37 mouse cellular contexts compared by ENCODE assay signal in the genomic region with DNA sequence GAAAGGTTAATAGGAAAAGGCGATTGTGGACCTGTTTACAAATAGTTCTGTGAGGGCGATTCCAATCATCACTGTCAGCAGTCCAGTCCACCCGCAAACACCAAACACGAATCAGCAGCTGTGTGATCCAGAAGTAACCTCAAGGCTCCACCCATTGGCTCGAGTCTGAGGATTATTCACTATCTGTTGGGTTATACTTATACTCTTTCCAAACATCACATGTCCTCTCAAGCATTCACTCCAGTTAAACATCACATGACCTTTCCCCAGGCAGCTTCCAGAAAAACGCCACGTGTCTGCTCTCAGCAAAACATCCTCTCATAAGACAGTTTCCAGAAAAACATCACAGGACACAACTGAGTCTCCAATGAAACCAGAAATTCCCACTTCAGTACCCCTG. TPM values are rescaled to one million over a fixed set of nuclear protein-coding genes. Genes with fewer than 3 reads are reported as not detected.
DNase-seq lines count a peak whose midpoint lies in the region; ATAC-seq lines count a peak whose summit lies in the region.
"Had no signal": no experiment of that assay in that cellular context is flagged by ENCODE, and none has a peak within 500 bp of the region (broad histone marks: within the 10 kb centered on the region; RNA-seq: fewer than 3 reads in every experiment).

No protein-coding gene starts in this region.

- H3K9ac ChIP-seq in kidney, embryonic 16.5 days (replicated peaks; ENCODE audit: low read length): no peak overlapping the region
- no peak overlapping the region for H3K9ac ChIP-seq in liver, embryonic 15.5 days
- H3K9ac ChIP-seq in liver, embryonic 11.5 days (ENCODE audit: low read depth, low read length): no peak overlapping the region
- H3K9ac ChIP-seq: embryonic facial prominence, embryonic 15.5 days; forebrain, embryonic 12.5 days; forebrain, postnatal 0 days; intestine, embryonic 15.5 days; limb, embryonic 13.5 days; midbrain, embryonic 12.5 days; neural tube, embryonic 12.5 days had no signal

- H3K27ac ChIP-seq in kidney, embryonic 16.5 days (ENCODE audit: low read length): no peak overlapping the region
- 0 out of 2 replicates have a peak overlapping the region, but pooled peaks have one; percentile 43 for H3K27ac ChIP-seq in liver, embryonic 15.5 days (replicated peaks)
- no peak overlapping the region for H3K27ac ChIP-seq in liver, embryonic 11.5 days (ENCODE audit: low read depth, low read length)
- H3K27ac ChIP-seq: embryonic facial prominence, embryonic 10.5 days; embryonic facial prominence, embryonic 15.5 days; forebrain, embryonic 12.5 days; hindbrain, embryonic 10.5 days; intestine, embryonic 15.5 days; layer of hippocampus, adult 2 months; limb, embryonic 13.5 days; midbrain, embryonic 12.5 days; neural tube, embryonic 12.5 days; stomach, postnatal 0 days had no signal

- H3K9me3 ChIP-seq in kidney, embryonic 16.5 days (ENCODE audit: low read length): no peaks in the 10 kb centered on the region
- no peaks in the 10 kb centered on the region for H3K9me3 ChIP-seq in liver, embryonic 15.5 days (replicated peaks)
- no peaks in the 10 kb centered on the region for H3K9me3 ChIP-seq in liver, embryonic 11.5 days (ENCODE audit: control insufficient read depth, low read length)
- H3K9me3 ChIP-seq: embryonic facial prominence, embryonic 10.5 days; embryonic facial prominence, embryonic 15.5 days; hindbrain, embryonic 10.5 days; intestine, embryonic 15.5 days; limb, embryonic 13.5 days; midbrain, embryonic 12.5 days; neural tube, embryonic 12.5 days had no signal

- DNase-seq in kidney, adult 18-20 months: peak; percentile 60
- no peak for DNase-seq in liver, embryonic 11.5 days (ENCODE audit: low spot score)
- peak; percentile 65 to 66 for DNase-seq in kidney, postnatal 25 days
- DNase-seq: adrenal gland, adult 2 months; adrenal gland, postnatal 36 days; cerebellum, adult 8-10 months; cerebellum, postnatal 25 days; forebrain, postnatal 0 days; heart, postnatal 14 days; lung, adult 18-20 months; lung, postnatal 4 days; right cerebral cortex, postnatal 4 days; thymus, adult 18-20 months; thymus, postnatal 25 days had no signal

- no peaks in the 10 kb centered on the region for H3K27me3 ChIP-seq in kidney, embryonic 16.5 days (ENCODE audit: insufficient read depth, low read length)
- H3K27me3 ChIP-seq in liver, embryonic 15.5 days: no peaks in the 10 kb centered on the region
- no peaks in the 10 kb centered on the region for H3K27me3 ChIP-seq in liver, embryonic 11.5 days (replicated peaks; ENCODE audit: control insufficient read depth, insufficient read depth, low read length)
- H3K27me3 ChIP-seq: embryonic facial prominence, embryonic 15.5 days; forebrain, embryonic 12.5 days; intestine, embryonic 15.5 days; limb, embryonic 13.5 days; megakaryocyte, embryonic 14.5 days; midbrain, embryonic 12.5 days; neural tube, embryonic 12.5 days had no signal

- H3K4me1 ChIP-seq in kidney, embryonic 16.5 days (ENCODE audit: insufficient read depth, low read length): no peaks in the 10 kb centered on the region
- H3K4me1 ChIP-seq in liver, embryonic 15.5 days (replicated peaks): no peaks in the 10 kb centered on the region
- H3K4me1 ChIP-seq in liver, embryonic 11.5 days (replicated peaks; ENCODE audit: control insufficient read depth, insufficient read depth, low read length): no peaks in the 10 kb centered on the region
- H3K4me1 ChIP-seq: embryonic facial prominence, embryonic 15.5 days; forebrain, embryonic 12.5 days; intestine, embryonic 15.5 days; limb, embryonic 13.5 days; megakaryocyte, embryonic 14.5 days; midbrain, embryonic 12.5 days; neural tube, embryonic 12.5 days had no signal

- no peak for ATAC-seq in kidney, embryonic 16.5 days (ENCODE audit: low FRiP score, low TSS enrichment)
- ATAC-seq in liver, embryonic 15.5 days (ENCODE audit: insufficient read depth): peak; percentile 23; the same call in 1 of the 2 replicates
- ATAC-seq in liver, embryonic 11.5 days (replicated peaks; ENCODE audit: low FRiP score): no peak
- no peak for ATAC-seq in cerebellum, adult (ENCODE audit: insufficient number of reproducible peaks, low FRiP score, low TSS enrichment)
- ATAC-seq in inflammation-experienced regulatory T-cells, adult 6 months: no peak
- ATAC-seq: activated CD4-positive, CD25-positive, alpha-beta regulatory T cell, adult 4 months; CD4-positive, CD25-positive, alpha-beta regulatory T cell, adult 4 months; forebrain, postnatal 0 days; hindbrain, embryonic 16.5 days; intestine, embryonic 15.5 days; lung, postnatal 0 days had no signal

- no peaks in the 10 kb centered on the region for H3K36me3 ChIP-seq in kidney, embryonic 16.5 days (ENCODE audit: insufficient read depth, low read length)
- H3K36me3 ChIP-seq in liver, embryonic 15.5 days (replicated peaks): no peaks in the 10 kb centered on the region
- H3K36me3 ChIP-seq in liver, embryonic 11.5 days (ENCODE audit: control insufficient read depth, insufficient read depth, low read length): no peaks in the 10 kb centered on the region
- H3K36me3 ChIP-seq: embryonic facial prominence, embryonic 10.5 days; embryonic facial prominence, embryonic 15.5 days; forebrain, embryonic 12.5 days; hindbrain, embryonic 10.5 days; intestine, embryonic 15.5 days; limb, embryonic 13.5 days; midbrain, embryonic 12.5 days; neural tube, embryonic 12.5 days had no signal

- no peak overlapping the region for H3K4me2 ChIP-seq in kidney, embryonic 16.5 days (replicated peaks; ENCODE audit: low read depth, low read length)
- no peak overlapping the region for H3K4me2 ChIP-seq in liver, embryonic 15.5 days
- no peak overlapping the region for H3K4me2 ChIP-seq in liver, embryonic 11.5 days
- H3K4me2 ChIP-seq: embryonic facial prominence, embryonic 15.5 days; forebrain, embryonic 12.5 days; intestine, embryonic 15.5 days; limb, embryonic 13.5 days; midbrain, embryonic 12.5 days; neural tube, embryonic 12.5 days had no signal

- 71% methylated on average over 7 of the region's 7 CpGs for WGBS in kidney, embryonic 16.5 days
- WGBS in liver, embryonic 15.5 days (ENCODE audit: insufficient replicate concordance): 59% methylated on average over 7 of the region's 7 CpGs
- WGBS in liver, embryonic 11.5 days: 80% methylated on average over 7 of the region's 7 CpGs

- H3K4me3 ChIP-seq in kidney, embryonic 16.5 days (ENCODE audit: low read length): no peak overlapping the region
- no peak overlapping the region for H3K4me3 ChIP-seq in liver, embryonic 15.5 days (replicated peaks)
- no peak overlapping the region for H3K4me3 ChIP-seq in liver, embryonic 11.5 days (ENCODE audit: low read depth, low read length)
- H3K4me3 ChIP-seq: embryonic facial prominence, embryonic 10.5 days; embryonic facial prominence, embryonic 15.5 days; forebrain, embryonic 12.5 days; hindbrain, embryonic 10.5 days; intestine, embryonic 15.5 days; layer of hippocampus, adult 2 months; limb, embryonic 13.5 days; megakaryocyte, embryonic 14.5 days; midbrain, embryonic 12.5 days; myocyte; neural tube, embryonic 12.5 days had no signal

RNA-seq across cellular contexts. Expression of a gene that starts 8.5 kb away (rescaled TPM):
- polyA plus RNA-seq in kidney, embryonic 16.5 days (2015; fragmentation: Nextera tagmentation; extraction: Ambion mirVana): 23.5 and 29.9 TPM in 2 replicates
- polyA plus RNA-seq in liver, embryonic 15.5 days (2015; fragmentation: Nextera tagmentation; extraction: Ambion mirVana): 66.0 and 93.3 TPM in 2 replicates
- polyA plus RNA-seq in liver, embryonic 11.5 days (2014; fragmentation: Nextera tagmentation; extraction: Ambion mirVana): 0.27 and 0.34 TPM in 2 replicates
- not detected for polyA plus RNA-seq in inflammation-experienced regulatory T-cells, adult 6 months (2017; shearing (Covaris generic))
- polyA plus RNA-seq: activated CD4-positive, CD25-positive, alpha-beta regulatory T cell, adult 4 months; CD4-positive, CD25-positive, alpha-beta regulatory T cell, adult 4 months; embryonic facial prominence, embryonic 10.5 days; forebrain, embryonic 12.5 days; forebrain, postnatal 0 days; heart, embryonic 14.5 days; hindbrain, embryonic 10.5 days; midbrain, embryonic 12.5 days; midbrain, postnatal 0 days; myocyte; spleen, adult 2 months had no signal

RNA-seq across cellular contexts. Expression of a gene that starts 19.9 kb away (rescaled TPM):
- 2.4 and 3.6 TPM in 2 replicates for polyA plus RNA-seq in kidney, embryonic 16.5 days (2015; fragmentation: Nextera tagmentation; extraction: Ambion mirVana)
- polyA plus RNA-seq in liver, embryonic 15.5 days (2015; fragmentation: Nextera tagmentation; extraction: Ambion mirVana): 918 and 1,131 TPM in 2 replicates
- polyA plus RNA-seq in liver, embryonic 11.5 days (2014; fragmentation: Nextera tagmentation; extraction: Ambion mirVana): 87.0 and 97.8 TPM in 2 replicates
- not detected for polyA plus RNA-seq in inflammation-experienced regulatory T-cells, adult 6 months (2017; shearing (Covaris generic))
- polyA plus RNA-seq: adrenal gland, adult 2 months; CD4-positive, CD25-positive, alpha-beta regulatory T cell, adult 4 months; embryonic facial prominence, embryonic 10.5 days; forebrain, embryonic 12.5 days; forebrain, postnatal 0 days; heart, embryonic 14.5 days; hindbrain, embryonic 10.5 days; midbrain, embryonic 12.5 days; midbrain, postnatal 0 days; myocyte had no signal

Comparison
In these comparisons a context has a peak if more than half of its experiments do, and no peak if none do; other contexts are left out.
1. RNA of a gene that starts 8.5 kb away (polyA plus RNA-seq): 66.0 to 93.3 TPM in liver, embryonic 15.5 days and 23.5 to 29.9 TPM in kidney, embryonic 16.5 days; 0.27 to 0.34 TPM in liver, embryonic 11.5 days and not detected in inflammation-experienced regulatory T-cells, adult 6 months; every median in the first group is over 10 times any median in the second.
2. RNA of a gene that starts 19.9 kb away (polyA plus RNA-seq): 918 to 1,131 TPM in liver, embryonic 15.5 days and 87.0 to 97.8 TPM in liver, embryonic 11.5 days; 2.4 to 3.6 TPM in kidney, embryonic 16.5 days and not detected in inflammation-experienced regulatory T-cells, adult 6 months; every median in the first group is over 10 times any median in the second.